Mouse (Mus musculus) yolk sac, embryonic 10.5 days (tissue): Measurements from ENCODE around the gene Prickle3.
"Not testable (repeated sequence)": the region's sequence is repeated elsewhere in the genome, so short reads cannot be mapped to it uniquely, and the experiment has no call there.

Source experiments
- DNase-seq: peaks from one replicate; pipeline ENCODE4 v3.0.0-alpha.2; 2017; ENCODE audit warnings: low spot score

Prickle3 gene

GRCm38 (mm10) chrX:7670921-7671623 lies 14.0 kb downstream of the Prickle3 start, which contains the start of gene Plp2:
Gene Plp2, minus strand, starts transcription at chrX:7671390.
- DNase-seq, result peak; percentile 59

DNA sequence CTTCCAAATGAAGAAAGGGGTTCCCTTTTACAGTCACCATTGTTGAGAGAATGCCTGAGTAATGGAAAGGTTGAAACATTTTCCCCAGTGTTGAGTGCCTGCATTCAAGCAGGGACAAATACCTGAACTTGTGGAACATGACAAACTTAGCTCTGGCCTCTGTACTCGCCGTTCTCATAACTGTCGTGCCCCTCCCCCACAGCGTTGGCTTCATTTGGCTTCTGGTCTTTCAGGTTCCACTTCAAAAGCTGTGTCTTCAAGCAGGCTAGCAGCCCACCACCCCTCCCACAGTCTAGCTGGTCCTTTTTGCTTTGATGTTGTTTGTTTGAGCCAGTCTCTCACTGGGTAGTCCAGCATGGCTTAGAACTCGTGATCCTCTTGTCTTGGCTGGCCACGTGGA lies 15.7 kb downstream of the Prickle3 start:
- no peak for DNase-seq

DNA sequence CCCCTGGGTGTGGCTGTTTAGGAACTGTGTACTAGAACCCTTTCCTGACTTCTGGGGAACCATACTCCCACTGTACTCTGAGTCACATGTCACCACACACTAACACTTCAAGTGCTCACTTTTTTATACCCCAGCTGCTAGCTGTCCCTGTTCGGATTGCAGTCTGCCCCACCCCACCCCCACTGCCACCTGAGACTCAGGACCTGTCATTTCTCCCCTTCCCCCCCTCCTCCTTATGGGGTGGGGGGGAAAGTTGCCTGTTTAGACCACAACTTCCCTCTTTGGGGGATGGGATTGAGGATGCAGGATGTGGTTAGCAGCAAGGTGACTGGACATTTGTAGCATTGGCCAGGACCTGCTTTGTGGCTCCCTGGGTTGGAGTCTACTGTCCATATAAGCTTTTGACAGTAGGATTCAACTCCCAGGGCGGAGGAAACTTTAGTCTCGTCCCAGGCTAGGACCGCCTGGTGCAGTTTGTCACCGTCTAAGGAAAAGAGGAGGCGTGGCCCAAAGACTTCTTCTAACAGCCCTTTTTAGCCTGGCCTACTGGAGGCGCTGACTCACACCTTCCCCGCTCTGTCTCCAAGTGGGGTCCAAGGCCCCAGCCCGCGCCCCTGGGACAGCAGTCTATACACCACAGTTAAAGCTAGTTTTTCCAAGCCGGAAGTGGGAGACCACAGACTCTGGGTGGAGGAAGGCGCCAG lies 16.7 kb downstream of the Prickle3 start:
- DNase-seq, result peak; percentile 50

DNA sequence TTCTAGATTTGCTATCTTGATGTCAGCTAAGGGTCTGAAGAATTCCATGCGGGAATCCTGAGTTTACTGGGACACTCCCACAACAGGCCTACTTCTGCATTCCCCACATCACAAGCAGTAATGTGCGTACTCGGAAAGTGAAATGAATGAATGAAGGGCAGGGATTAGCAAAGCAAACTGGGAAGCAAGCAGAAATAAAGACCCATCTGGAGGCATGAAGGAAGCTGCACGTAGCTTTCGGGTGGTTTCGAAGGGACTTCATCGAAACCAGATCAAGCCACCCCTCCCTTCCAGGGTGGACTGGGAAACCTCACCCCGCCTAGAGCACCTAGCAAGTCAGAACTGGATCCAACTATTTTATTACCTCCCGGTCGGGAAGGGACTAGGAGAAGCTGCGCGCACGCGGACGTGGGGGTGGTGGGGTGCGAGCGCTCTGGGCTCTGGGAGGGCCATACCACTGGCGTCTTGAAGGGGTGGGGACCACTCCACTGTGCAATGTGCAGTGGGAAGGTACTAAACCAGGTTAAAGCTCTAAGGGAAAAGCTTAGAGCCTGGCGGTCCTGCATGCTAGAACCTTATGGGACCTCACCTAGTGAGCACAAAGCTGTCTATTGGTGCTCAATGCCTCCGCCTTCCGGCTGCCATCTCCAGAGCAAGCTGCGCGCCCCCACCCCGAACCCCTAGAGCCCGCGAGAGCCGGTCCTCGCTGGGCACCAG lies 17.4 kb downstream of the Prickle3 start:
- peak; percentile 21 for DNase-seq

DNA sequence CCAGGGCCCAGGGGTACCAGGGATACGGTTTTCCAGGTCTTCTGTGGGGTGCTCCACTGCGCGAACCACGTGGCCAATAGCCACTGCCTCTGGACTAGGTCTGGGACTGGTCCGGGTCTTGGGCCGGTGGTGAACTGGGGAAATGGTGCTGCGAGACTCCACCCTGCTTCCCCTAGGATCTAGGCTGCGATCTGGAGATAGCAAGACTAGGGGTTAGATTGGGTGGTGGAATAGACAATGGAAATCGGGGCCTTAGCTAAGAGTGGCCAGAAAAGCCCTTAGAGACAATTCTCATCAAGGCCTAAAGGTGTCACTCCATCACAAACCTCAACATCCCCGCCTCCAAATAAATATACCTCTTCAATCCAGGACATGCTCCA lies 17.9 kb downstream of the Prickle3 start:
- DNase-seq, result no peak

DNA sequence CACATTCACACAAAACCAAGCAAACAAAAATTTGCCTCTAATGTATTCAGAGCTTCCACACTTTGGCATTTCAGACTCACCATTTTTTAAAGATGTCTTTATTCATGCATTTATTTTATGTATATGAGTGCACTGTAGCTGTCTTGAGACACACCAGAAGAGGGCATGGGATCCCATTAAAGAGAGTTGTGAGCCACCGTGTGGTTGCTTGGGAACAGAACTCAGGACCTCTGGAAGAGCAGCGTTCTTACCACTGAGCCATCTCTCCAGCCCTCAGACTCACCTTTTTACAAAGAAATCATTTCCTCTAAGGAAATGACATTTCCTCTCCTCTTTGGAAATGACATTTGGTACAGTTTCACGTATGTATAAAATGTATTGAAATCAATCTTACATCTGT lies 21.9 kb downstream of the Prickle3 start:
- no peak for DNase-seq

DNA sequence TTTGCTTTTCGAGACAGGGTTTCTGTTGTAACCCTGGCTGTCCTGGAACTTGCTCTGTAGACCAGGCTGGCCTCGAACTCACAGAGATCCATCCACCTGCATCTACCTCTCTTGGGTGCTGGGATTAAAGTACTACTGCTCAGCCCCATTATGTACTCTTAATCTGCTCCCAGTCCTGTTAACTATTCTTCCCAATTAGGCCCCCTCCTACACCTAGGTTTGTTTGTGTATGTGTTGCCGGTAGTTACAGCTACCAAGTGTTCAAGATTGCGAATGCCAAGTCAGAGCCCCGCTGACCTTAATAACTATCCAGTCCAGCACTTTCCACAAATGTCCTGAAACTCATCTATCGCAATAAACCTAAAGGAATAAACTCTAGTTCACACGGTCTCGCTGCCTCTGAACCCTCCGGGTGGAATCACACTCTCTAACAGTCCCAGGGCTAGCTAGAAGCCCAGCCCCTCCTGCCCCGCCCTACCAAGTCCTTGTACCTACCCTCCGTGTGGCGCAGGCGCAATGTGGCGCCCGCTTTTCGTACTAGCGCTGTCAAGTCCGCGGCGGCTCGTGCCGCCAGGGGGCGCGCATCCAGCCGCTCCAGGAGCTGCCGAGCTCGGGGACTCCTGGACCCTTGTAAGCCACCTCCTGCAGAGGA lies 22.5 kb downstream of the Prickle3 start:
- peak; percentile 86 for DNase-seq

DNA sequence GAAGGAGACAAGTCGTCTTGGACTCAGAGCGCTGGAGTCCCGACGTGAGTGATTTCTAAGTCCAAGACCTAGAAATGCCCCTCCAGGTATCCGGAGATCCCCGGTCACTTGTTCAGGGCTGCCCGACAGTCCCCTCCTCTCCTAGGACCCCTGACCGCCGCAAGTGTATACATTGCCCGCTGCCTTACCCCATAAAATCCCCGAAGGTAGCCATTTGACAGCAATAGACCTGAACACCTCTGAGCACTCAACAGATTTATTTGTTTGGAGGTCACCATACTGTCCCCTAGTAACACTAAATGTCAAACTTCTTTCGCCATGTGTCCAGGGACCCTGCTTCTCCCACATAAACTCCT lies 23.0 kb downstream of the Prickle3 start:
- no peak for DNase-seq

DNA sequence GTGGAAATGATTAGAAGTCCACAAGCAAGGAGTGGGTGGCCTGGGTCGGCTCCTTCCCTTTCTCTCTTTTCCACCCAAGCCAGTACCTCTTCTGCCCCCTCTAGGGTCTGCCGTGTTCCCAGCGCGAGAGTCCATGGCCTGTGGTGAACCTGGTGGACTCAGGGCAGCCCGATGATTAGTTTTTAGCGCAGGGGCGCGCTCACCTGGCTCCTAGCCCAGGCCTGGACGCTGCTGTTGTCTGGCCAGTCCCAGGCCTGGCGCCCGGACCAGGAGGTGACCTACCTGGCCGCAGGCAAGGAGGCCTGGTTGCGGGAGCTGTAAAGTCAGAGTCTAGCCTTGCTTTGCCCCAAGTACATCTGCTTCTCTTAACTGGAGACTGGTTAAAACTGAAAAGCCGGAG lies 23.8 kb downstream of the Prickle3 start, which contains the start of gene Magix:
Gene Magix (minus strand): TSS at position 388 of the 400 bp plus-strand sequence.
- DNase-seq, result no peak

DNA sequence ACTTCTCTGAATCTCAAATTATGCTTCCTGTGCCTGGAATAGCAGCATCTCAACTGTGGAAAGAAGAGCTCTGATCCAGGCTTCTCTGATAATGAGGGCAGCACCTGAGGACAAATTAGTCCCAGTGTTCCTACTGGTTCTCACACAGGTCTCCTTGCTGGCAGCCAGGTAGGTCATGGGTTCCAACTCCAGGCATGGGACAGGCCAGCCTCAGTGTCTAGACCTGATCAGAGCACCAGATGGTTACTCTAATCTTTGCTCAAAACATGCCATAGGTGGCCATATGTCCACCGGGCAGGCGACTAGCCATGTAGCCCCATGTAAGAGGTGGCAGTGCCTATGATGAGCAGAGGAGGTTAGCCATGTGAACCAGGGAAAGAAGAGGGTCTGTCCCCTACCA lies 31.3 kb downstream of the Prickle3 start:
- no peak for DNase-seq

DNA sequence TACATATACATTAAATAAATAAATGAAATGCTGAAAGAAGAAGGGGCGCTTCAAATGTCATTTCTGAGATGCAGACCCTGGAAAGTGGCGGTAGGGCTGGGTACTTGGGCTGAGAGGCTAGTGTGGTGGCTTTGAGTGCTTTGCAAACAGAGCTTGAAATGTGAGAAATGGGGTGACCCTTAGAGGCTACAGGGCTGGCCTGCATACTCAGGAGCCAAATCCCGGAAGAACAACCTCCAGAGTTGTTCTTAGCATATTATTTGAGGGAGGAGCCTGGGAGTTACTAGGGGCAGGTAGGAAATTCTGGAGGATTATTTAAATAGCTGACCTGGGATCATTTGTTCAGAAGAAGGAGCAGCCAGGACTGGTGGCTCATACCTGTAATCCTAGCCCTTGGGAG lies 33.4 kb downstream of the Prickle3 start:
- no peak for DNase-seq

DNA sequence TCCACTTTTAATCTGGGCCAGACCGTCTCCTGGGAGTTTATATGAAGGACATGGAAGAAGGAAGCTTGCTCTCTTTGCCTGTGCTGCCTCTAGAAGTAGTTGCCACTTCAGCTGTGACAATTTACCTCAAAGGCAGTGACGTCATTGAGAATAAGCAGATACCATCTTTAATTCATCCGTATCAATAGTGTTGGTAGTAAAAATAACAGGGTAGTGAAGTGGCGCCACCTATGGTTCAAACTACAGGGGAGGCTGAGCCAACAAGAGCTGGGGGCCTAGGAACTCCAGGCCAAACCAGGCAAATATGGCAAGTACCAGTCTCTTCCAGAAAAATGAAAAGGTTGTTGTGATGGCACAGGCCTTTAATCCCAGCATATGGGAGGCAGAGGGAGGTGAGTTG lies 35.8 kb downstream of the Prickle3 start:
- DNase-seq, result no peak

- no peak for DNase-seq
Measured at GRCm38 (mm10) chrX:7696520-7696919, 39.5 kb downstream of the Prickle3 start.

GRCm38 (mm10) chrX:7696954-7697381 lies 39.9 kb downstream of the Prickle3 start, which contains the start of gene Gpkow:
Gene Gpkow, plus strand, starts transcription at chrX:7697131.
- DNase-seq, result peak; percentile 84

DNA sequence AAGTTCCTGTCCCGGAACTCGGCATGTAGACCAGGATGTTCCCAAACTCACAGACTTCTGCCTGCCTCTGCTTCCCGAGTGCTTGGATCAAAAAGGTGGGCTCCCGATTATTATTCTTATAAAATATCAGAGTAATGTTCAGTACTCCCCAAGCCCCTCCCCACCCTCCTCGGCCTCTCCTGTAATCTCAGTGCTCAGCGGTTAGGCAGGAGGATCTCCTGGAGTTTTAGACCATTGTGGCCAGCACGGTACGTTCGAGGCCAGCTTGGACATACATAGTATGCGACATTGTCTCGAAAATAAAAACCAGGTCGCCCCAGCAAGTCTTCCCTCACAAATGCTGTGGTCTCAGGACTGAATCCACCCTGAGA lies 56.7 kb downstream of the Prickle3 start:
- DNase-seq, result not testable (repeated sequence)

DNA sequence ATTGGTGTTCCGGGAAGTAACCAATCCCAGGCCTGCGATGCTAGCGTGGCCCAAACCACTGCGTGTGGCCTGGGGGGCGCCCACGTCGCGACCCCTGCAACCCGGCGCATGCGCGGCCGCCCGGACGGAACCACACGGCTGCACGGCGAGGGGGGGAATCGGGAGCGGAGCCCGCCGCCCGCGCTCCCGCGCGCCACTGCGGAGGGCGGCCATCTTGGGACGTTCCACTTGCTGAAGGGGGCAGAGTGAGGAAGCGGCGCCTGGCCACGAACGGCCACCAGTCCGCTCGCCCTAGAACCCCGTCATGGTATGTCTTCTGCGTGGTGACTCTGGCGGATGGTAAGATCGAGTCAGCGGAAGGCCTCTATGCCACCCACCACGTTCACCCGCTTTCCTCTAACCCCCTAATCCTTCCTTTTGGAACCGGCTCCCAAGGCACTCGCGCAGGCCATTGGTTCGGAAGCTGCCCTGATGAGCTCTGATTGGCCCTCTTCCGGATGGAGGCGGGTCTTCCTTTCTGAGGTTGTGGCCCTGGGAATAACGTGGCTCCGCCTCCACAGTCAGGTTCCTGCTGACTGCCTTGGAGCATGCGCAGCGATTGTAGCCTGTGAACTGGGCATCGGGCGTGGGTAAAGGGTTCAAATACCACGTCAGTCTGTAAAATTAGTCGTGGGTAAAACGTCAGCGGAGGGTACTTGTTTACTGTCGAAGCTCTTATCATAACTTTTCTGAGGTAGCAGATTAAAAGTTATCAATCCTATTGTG lies 57.3 kb downstream of the Prickle3 start, which contains the start of gene Wdr45:
Gene Wdr45 (plus strand): TSS at position 199 of the 765 bp plus-strand sequence.
- peak; percentile 92 for DNase-seq

DNA sequence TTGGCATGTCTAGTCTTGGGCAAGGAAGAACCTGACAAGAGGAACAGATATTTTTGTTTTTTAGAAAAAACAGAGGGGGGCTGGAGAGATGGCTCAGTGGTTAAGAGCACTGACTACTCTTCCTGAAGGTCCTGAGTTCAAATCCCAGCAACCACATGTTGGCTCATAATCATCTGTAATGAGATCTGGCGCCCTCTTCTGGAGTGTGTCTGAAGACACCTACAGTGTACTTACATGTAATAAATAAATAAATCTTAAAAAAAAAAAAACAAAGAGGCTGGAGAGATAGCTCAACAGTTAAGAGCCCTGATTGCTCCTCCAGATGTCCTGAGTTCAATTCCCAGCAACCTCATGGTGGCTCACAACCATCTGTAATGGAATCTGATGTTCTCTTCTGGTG lies 59.0 kb downstream of the Prickle3 start:
- not testable (repeated sequence) for DNase-seq
